Mouse (Mus musculus): ENCODE measurements around the gene Isyna1. TPM values are rescaled to one million over a fixed set of nuclear protein-coding genes. Genes with fewer than 3 reads are reported as not detected.

Isyna1 gene
- 71.1 TPM for polyA plus RNA-seq (2017; shearing (Covaris generic))

DNA sequence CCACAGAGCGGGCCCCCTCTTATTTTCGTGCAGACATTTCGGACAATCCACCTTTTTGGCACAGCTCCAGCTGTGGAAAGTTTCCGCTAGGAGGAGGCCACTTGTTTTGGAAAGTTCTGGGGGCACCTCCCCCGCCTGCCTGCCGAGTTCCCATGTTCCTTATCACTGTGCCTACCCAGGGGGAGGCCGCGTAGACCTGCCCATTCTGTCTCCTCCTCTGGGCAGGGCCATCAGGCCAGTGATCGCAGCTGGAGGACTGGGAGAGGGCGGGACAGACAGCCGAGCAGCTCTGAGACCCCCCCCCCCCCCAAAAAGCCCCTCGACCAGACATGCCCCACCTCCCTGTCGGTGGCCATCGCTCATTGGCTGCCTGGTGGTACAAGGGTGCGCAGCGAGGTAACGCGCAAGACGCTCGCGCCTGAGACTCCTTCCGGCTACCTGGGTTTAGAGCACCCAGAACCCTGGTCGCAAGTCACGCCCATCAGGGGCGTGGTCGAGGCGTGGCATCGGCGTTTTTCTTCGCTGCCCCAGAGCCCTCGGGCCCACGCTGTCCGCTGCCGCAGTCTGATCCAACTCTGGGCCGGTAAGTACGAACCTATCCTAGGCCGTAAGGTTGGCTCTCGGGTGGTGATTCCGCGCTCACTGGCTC is at the start of gene Isyna1:
Gene Isyna1 (plus strand): TSS at position 413 of the 649 bp plus-strand sequence.

DNA sequence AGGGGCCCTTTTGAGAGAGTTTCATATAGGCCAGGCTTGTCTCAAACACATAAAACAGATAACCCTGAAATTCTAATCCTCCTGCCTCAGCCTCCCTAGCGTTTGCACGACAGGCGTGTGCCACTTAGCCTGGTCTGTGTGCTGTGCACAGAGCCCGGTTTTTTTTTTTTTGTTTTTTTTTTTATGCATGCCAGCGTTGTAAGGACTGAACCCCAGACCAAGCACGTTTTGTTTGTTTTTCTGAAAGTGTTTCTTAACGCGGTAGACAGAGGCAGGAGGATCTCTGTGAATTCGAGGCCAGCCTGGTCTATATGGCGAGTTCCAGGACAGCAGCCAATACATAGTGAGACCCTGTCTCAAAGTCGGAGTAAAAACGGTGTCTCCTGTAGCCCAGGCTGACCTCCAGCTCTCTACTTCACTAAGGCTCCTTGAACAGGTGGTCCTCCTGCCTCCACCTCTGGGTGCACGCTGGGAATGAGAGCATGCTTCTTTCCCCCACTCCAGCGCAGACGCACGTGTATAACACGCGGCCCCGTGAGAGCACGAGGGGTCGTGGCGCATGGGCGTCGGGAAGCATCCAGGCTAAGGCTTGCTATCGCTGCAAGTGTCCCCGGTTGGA is 14.7 kb downstream of the Isyna1 start, which contains the start of gene Ssbp4:
Gene Ssbp4 (minus strand): TSS at position 124 of the 619 bp plus-strand sequence.

DNA sequence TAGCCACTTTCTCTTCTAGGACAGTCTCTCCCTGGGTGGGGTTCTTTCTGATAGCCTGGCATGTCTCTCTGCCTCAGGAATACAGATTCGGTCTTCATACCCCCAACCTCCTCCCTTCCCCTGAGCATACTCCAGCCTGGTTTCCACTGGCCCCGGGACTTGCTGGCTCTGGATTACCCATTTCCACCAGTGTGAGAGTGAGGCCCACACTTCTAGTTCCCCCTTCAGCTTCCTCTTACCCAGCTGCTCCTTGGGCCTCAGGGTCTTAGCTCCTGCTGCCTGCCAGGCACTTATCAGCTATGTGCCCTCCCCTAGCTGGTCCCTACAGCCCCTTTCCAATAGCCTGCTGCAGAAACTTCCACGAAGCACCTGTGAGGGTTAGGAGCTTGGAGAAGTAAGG is 21.7 kb downstream of the Isyna1 start, which contains the start of gene Lrrc25:
Gene Lrrc25 (plus strand): TSS at position 262 of the 400 bp plus-strand sequence.

DNA sequence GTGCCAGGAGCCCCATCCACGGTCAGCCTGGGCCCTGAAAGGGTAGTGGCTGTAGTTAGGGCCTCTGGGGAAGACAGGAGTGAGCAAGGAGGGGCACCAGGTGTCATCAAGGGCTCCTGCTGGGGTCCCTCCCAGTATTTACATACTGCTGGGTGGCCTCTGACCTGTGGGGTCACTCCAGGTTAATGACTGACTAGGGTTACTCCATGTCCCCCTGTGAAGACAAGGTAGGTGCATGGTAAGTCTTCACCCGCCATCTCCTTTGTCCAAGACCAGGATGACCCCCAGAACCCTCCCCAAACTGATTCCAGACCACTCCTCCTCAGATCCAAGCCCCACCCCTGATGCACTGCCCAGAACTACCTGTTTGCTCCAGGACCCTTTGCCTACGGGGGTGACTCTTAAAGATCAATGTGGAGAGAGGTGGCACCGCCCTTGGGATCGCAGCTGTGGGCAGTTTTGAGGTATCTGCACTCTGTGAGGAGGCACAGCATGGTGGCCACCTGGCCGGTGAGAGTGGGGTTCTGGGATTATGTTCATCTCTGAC is 38.2 kb downstream of the Isyna1 start, which contains the start of gene Gdf15:
Gene Gdf15 (minus strand): TSS at position 111 of the 547 bp plus-strand sequence.

Other genes starting within 250 kb of the Isyna1 start
- 4.7 TPM for gene Upf1, start 241.1 kb upstream of the Isyna1 start, polyA plus RNA-seq (2017; shearing (Covaris generic))
- 0.20 TPM for gene Comp, start 220.8 kb upstream of the Isyna1 start, polyA plus RNA-seq (2017; shearing (Covaris generic))
- 14.5 TPM for gene Crtc1, start 154.8 kb upstream of the Isyna1 start, polyA plus RNA-seq (2017; shearing (Covaris generic))
- gene Klhl26, start 117.4 kb upstream of the Isyna1 start, polyA plus RNA-seq (2017; shearing (Covaris generic)) = 15.2 TPM
- not detected for gene Tmem59l, start 107.0 kb upstream of the Isyna1 start, polyA plus RNA-seq (2017; shearing (Covaris generic))
- not detected for gene Crlf1, start 101.2 kb upstream of the Isyna1 start, polyA plus RNA-seq (2017; shearing (Covaris generic))
- 105 TPM for gene Rex1bd, start 87.6 kb upstream of the Isyna1 start, polyA plus RNA-seq (2017; shearing (Covaris generic))
- gene Uba52, start 83.6 kb upstream of the Isyna1 start, polyA plus RNA-seq (2017; shearing (Covaris generic)) = 1,261 TPM
- 429 TPM for gene Fkbp8, start 66.6 kb upstream of the Isyna1 start, polyA plus RNA-seq (2017; shearing (Covaris generic))
- 94.0 TPM for gene Kxd1, start 66.4 kb upstream of the Isyna1 start, polyA plus RNA-seq (2017; shearing (Covaris generic))
- gene Ell, start 54.9 kb upstream of the Isyna1 start, polyA plus RNA-seq (2017; shearing (Covaris generic)) = 41.2 TPM
- 17.3 TPM for gene Ssbp4, start 14.5 kb downstream of the Isyna1 start, polyA plus RNA-seq (2017; shearing (Covaris generic))
- 0.33 TPM for gene Lrrc25, start 21.8 kb downstream of the Isyna1 start, polyA plus RNA-seq (2017; shearing (Covaris generic))
- not detected for gene Gdf15, start 38.1 kb downstream of the Isyna1 start, polyA plus RNA-seq (2017; shearing (Covaris generic))
- gene Pgpep1, start 66.0 kb downstream of the Isyna1 start, polyA plus RNA-seq (2017; shearing (Covaris generic)) = 8.9 TPM
- gene Lsm4, start 78.9 kb downstream of the Isyna1 start, polyA plus RNA-seq (2017; shearing (Covaris generic)) = 297 TPM
- 18.4 TPM for gene Jund, start 104.6 kb downstream of the Isyna1 start, polyA plus RNA-seq (2017; shearing (Covaris generic))
- gene Iqcn, start 109.1 kb downstream of the Isyna1 start, polyA plus RNA-seq (2017; shearing (Covaris generic)) = 0.13 TPM
- not detected for gene Gm3336, start 124.2 kb downstream of the Isyna1 start, polyA plus RNA-seq (2017; shearing (Covaris generic))
- 0.61 TPM for gene Pde4c, start 129.3 kb downstream of the Isyna1 start, polyA plus RNA-seq (2017; shearing (Covaris generic))
- 11.2 TPM for gene Rab3a, start 160.3 kb downstream of the Isyna1 start, polyA plus RNA-seq (2017; shearing (Covaris generic))
- gene Mpv17l2, start 166.6 kb downstream of the Isyna1 start, polyA plus RNA-seq (2017; shearing (Covaris generic)) = 14.6 TPM
- 19.7 TPM for gene Pik3r2, start 182.3 kb downstream of the Isyna1 start, polyA plus RNA-seq (2017; shearing (Covaris generic))
- 74.1 TPM for gene Mast3, start 210.7 kb downstream of the Isyna1 start, polyA plus RNA-seq (2017; shearing (Covaris generic))
- gene Il12rb1, start 214.1 kb downstream of the Isyna1 start, polyA plus RNA-seq (2017; shearing (Covaris generic)) = 82.1 TPM
- 4.3 TPM for gene Arrdc2, start 245.3 kb downstream of the Isyna1 start, polyA plus RNA-seq (2017; shearing (Covaris generic))

All from activated CD4-positive, CD25-positive, alpha-beta regulatory T cell, adult 9 weeks (primary cell).